Mouse (Mus musculus) ES-Bruce4 (cell line): ENCODE results near the gene Slc39a3. TPM values are rescaled to one million over a fixed set of nuclear protein-coding genes. Genes with fewer than 3 reads are reported as not detected.

ENCODE experiments used
- H3K27ac ChIP-seq: 2 replicates; pipeline ENCODE4 v1.5.1; 2012; ENCODE audit warnings: low read length, inconsistent platforms; ENCODE audit not compliant: insufficient read depth
- H3K27me3 ChIP-seq: 2 replicates; pipeline ENCODE4 v1.6.1; 2012; ENCODE audit warnings: mild to moderate bottlenecking, low read length, inconsistent platforms; ENCODE audit not compliant: control insufficient read depth, poor library complexity, insufficient read depth, severe bottlenecking
- H3K36me3 ChIP-seq: 2 replicates; pipeline ENCODE4 v1.6.1; 2012; ENCODE audit warnings: inconsistent platforms, mild to moderate bottlenecking, low read length, moderate library complexity; ENCODE audit not compliant: control insufficient read depth, poor library complexity, insufficient read depth, severe bottlenecking
- H3K4me1 ChIP-seq: one replicate; pipeline ENCODE4 v1.8.1; 2011; ENCODE audit warnings: low read length; ENCODE audit not compliant: control insufficient read depth, insufficient read depth
- H3K4me3 ChIP-seq: 2 replicates; pipeline ENCODE4 v1.5.1; 2011; ENCODE audit warnings: low read depth, mild to moderate bottlenecking, low read length
- H3K9ac ChIP-seq: 2 replicates; pipeline ENCODE4 v1.6.1; 2012; ENCODE audit warnings: low read depth, mild to moderate bottlenecking, inconsistent platforms; ENCODE audit not compliant: poor library complexity, severe bottlenecking
- H3K9me3 ChIP-seq: replicated peaks from 2 replicates; pipeline ENCODE4 v1.6.1; 2012; ENCODE audit warnings: mild to moderate bottlenecking, low read length, inconsistent platforms; ENCODE audit not compliant: control insufficient read depth, poor library complexity, insufficient read depth, severe bottlenecking
- CTCF ChIP-seq: IDR thresholded peaks from one replicate; pipeline ENCODE4 v1.8.1; 2011; ENCODE audit warnings: low read depth, low read length
- EP300 ChIP-seq: IDR thresholded peaks from 2 replicates; pipeline ENCODE4 v1.6.1; 2011; ENCODE audit warnings: low read depth, low read length; ENCODE audit not compliant: insufficient read depth
- POLR2A ChIP-seq: IDR thresholded peaks from one replicate; pipeline ENCODE4 v1.8.1; 2011; ENCODE audit warnings: low read length; ENCODE audit not compliant: insufficient read depth
- polyA plus RNA-seq: library from polyadenylated mRNA; stranded (reverse); fragments of >200 nt; gene quantifications from 2 replicates; pipeline ENCODE4 v1.2.4, GENCODE M21; 2011; ENCODE audit warnings: low read depth; ENCODE audit not compliant: missing spikeins, insufficient read depth, insufficient read length

Slc39a3 gene
- polyA plus RNA-seq, result 2.8 and 4.5 TPM in 2 replicates

- H3K27ac ChIP-seq, result no peak within 1 kb of the TSS
Measured at GRCm38 (mm10) chr10:81036988-81037580, at the start of gene Slc39a3. TSS of gene Slc39a3 (minus strand) at chr10:81037426.

GRCm38 (mm10) chr10:81087021-81087420 lies 49.8 kb upstream of the Slc39a3 start:
- TF ChIP-seq POLR2A, result no peak
- TF ChIP-seq EP300, result no peak
- peak; percentile 64 for TF ChIP-seq CTCF
- H3K9ac ChIP-seq, result no peak overlapping the region
- no peaks in the 10 kb centered on the region for H3K36me3 ChIP-seq
- H3K4me1 ChIP-seq, result no peaks in the 10 kb centered on the region
- H3K27me3 ChIP-seq, result no peaks in the 10 kb centered on the region
- no peak overlapping the region for H3K27ac ChIP-seq
- H3K4me3 ChIP-seq, result no peak overlapping the region
- H3K9me3 ChIP-seq, result no peaks in the 10 kb centered on the region

More at GRCm38 (mm10) chr10:81036988-81037580, at the start of gene Slc39a3:
- Histone ChIP-seq H3K36me3 (no peaks in the 10 kb centered on the region), H3K4me3 (peak within 1 kb of the TSS; percentile 79), H3K27me3 (no peaks in the 10 kb centered on the region), H3K9ac (peak within 1 kb of the TSS; percentile 24; the same call in 1 of the 2 replicates), H3K4me1 (no peaks in the 10 kb centered on the region), H3K9me3 (no peaks in the 10 kb centered on the region)
- TF ChIP-seq POLR2A, result peak; percentile 47
- TF ChIP-seq CTCF, result no peak
- 0 out of 2 replicates have a peak, but pooled peaks have one; percentile 7 for TF ChIP-seq EP300

- peaks cover 8% of the 10 kb centered on the region for H3K36me3 ChIP-seq
- H3K4me1 ChIP-seq, result no peaks in the 10 kb centered on the region
- no peak overlapping the region for H3K4me3 ChIP-seq
- H3K9ac ChIP-seq, result no peak overlapping the region
- H3K9me3 ChIP-seq, result no peaks in the 10 kb centered on the region
- no peaks in the 10 kb centered on the region for H3K27me3 ChIP-seq
- TF ChIP-seq POLR2A (no peak), EP300 (peak; percentile 65; the same call in 1 of the 2 replicates), CTCF (peak; percentile 78)
- peak overlapping the region; percentile 36 for H3K27ac ChIP-seq
Measured at GRCm38 (mm10) chr10:81082168-81082960, 45.1 kb upstream of the Slc39a3 start.

GRCm38 (mm10) chr10:81080008-81080655 lies 42.9 kb upstream of the Slc39a3 start:
- H3K9me3 ChIP-seq, result no peaks in the 10 kb centered on the region
- no peak overlapping the region for H3K27ac ChIP-seq
- H3K27me3 ChIP-seq, result no peaks in the 10 kb centered on the region
- H3K9ac ChIP-seq, result no peak overlapping the region
- no peak overlapping the region for H3K4me3 ChIP-seq
- no peak for TF ChIP-seq CTCF
- no peak for TF ChIP-seq EP300
- TF ChIP-seq POLR2A, result no peak
- H3K4me1 ChIP-seq, result no peaks in the 10 kb centered on the region
- peaks cover 8% of the 10 kb centered on the region for H3K36me3 ChIP-seq

GRCm38 (mm10) chr10:81077916-81078315 lies 40.7 kb upstream of the Slc39a3 start:
- Histone ChIP-seq H3K27ac (no peak overlapping the region), H3K4me3 (no peak overlapping the region), H3K4me1 (no peaks in the 10 kb centered on the region), H3K9me3 (no peaks in the 10 kb centered on the region), H3K27me3 (no peaks in the 10 kb centered on the region), H3K36me3 (peaks cover 8% of the 10 kb centered on the region), H3K9ac (no peak overlapping the region)
- TF ChIP-seq CTCF, result no peak
- no peak for TF ChIP-seq EP300
- no peak for TF ChIP-seq POLR2A

- Histone ChIP-seq H3K9ac (no peak overlapping the region), H3K27ac (no peak overlapping the region), H3K4me3 (no peak overlapping the region), H3K4me1 (no peaks in the 10 kb centered on the region), H3K36me3 (peaks cover 10% of the 10 kb centered on the region), H3K27me3 (no peaks in the 10 kb centered on the region), H3K9me3 (no peaks in the 10 kb centered on the region)
- no peak for TF ChIP-seq EP300
- no peak for TF ChIP-seq POLR2A
- no peak for TF ChIP-seq CTCF
Measured at GRCm38 (mm10) chr10:81076356-81076755, 39.1 kb upstream of the Slc39a3 start.
